Mouse (Mus musculus): ENCODE measurements around the gene Fxr2.

The Fxr2 gene

GRCm38 (mm10) chr11:69657462-69657881 is 24.7 kb downstream of the Fxr2 start:
- no peak for DNase-seq (ENCODE audit: low read depth, low spot score)

DNA sequence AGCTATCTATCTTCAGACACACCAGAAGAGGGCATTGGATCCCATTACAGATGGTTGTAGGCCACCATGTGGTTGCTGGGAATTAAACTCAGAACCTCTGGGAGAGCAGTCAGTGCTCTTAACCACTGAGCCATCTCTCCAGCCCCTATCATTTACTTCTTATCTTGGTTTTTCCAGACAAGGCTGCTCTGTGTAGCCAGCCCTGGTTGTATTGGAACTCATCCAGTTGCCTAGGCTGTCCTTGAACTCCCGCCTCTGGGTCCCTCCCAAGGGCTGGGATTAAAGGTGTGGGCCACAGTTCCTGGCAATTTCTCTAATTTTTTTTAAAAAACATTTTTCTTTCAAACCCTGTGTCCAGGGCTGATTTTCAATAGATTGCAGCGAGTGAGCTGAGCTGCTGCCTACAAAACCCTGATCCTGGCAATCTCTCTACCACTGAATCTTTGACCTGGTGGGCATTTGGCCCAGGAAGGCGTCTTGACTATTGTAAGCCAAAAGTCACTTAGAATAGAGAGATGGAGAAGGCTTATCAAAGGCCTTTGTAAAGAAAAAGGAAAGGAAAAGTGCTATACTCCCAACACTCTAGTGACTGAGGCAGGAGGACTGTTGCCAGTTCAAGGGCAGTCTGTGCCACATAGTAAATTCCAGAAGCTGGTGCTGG is 28.6 kb downstream of the Fxr2 start:
- no peak for DNase-seq (ENCODE audit: low read depth, low spot score)

DNA sequence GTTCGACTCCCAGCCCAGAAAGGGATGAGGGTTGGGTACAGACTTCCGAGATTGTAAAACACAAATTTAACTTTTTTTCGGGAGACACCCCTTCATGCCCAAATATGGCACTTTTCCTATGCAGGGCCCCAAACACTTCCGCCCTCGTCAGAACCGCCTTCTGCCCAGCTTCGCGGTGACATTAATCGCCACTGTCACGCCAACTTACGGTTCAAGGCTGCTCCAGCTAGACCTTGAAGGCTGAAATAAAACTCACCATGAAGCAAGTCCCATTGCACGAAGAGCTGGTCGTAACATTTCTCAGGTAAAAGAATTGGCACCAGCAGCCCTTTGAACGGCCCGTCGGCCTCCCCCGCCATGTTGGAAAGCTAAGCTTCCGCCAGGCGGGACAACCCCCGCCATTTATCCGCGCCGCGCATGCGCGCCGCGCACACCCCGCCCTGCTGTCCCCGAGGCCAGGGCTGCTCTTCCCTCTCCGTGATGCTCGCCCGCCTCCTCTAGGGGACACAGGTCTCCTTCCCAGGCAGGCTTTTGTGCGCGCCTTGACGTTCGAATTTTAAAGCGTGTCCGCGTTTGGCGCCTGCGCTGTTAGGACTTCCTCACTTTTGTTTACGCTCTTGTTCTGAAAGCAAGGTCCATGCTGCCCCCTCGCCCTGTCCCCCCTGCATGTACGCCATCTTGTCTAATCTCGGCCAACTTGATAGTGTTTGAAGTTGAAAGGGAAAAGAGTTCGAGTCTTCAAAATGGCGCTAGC is 29.6 kb downstream of the Fxr2 start, which contains the start of gene Mpdu1:
Gene Mpdu1 (minus strand): TSS at position 430 of the 754 bp plus-strand sequence.
- DNase-seq (ENCODE audit: low read depth, low spot score), result peak; percentile 99

DNA sequence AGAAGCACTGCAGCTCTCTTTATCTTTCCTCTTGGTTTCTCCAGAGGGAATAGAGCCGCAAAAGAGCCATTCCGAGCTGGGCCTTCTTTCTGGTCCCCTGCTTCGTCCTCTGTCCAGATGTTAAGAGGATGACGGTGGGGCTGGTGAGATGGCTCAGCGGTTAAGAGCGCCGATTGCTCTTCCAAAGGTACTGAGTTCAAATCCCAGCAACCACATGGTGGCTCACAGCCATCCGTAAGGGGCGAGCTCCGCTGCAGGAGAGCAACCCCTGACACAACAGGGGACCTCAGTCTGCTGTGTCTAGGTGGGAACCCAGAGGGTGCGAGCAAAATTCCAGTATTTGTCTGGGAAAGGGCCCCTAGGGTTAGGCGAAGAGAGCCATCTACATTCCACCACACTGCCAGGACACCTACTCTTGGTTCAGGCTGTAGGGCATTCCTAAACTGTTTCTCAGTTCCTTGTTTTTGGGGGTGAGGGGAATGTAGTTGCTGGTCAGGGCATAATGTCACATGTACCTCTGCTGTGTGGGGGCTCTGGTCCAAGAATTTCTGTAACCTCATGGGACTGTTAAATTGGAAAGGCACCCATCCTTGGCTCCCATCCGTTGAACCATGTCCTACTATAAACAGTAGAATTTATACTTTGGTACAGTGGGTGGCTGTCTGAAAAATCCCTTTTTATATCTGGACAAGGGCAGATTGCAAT is 30.3 kb downstream of the Fxr2 start:
- DNase-seq (ENCODE audit: low read depth, low spot score), result no peak

- DNase-seq (ENCODE audit: low read depth, low spot score), result no peak
Observed at GRCm38 (mm10) chr11:69663795-69664194, 31.0 kb downstream of the Fxr2 start.

DNA sequence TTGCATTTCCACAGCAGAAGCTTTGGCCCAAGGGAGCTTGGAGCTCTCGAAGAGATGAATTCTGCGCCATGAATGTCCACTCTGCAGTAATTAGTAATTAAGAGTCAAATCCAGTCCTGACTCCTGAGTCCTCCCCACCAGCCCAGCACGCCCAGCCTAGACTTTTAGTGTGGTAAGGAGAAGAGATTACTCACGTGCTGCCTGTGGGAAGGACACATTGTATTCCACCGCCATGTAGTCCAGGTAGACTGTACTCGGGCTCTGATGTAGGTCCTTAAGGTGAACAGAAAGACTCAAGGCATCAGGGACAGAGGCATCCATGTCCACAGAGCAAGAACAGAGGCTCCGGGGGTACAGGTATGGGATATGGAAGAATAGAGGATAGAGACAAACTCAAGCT is 32.1 kb downstream of the Fxr2 start:
- no peak for DNase-seq (ENCODE audit: low read depth, low spot score)

- no peak for DNase-seq (ENCODE audit: low read depth, low spot score)
Observed at GRCm38 (mm10) chr11:69665457-69665960, 32.7 kb downstream of the Fxr2 start.

- peak; percentile 79 for DNase-seq (ENCODE audit: low read depth, low spot score)
Observed at GRCm38 (mm10) chr11:69665961-69666664, 33.3 kb downstream of the Fxr2 start, which contains the start of gene Cd68. Gene Cd68 (minus strand): TSS chr11:69666153.

DNA sequence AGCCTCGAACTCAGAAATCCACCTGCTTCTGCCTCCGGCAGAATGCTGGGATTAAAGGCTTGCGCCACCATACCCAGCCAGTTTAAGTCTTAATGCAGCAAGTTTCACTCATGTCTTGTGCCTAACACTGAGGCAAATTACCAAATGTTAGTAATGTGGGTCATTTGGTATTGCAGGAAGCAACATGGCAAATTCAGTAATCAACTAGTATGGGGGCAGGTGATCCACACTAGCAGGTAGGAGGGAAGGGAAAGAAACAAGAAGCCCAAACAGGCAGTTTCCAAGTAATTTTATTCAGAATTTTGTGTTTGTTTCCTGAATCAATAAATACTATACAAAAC is 33.8 kb downstream of the Fxr2 start:
- DNase-seq (ENCODE audit: low read depth, low spot score), result no peak

DNA sequence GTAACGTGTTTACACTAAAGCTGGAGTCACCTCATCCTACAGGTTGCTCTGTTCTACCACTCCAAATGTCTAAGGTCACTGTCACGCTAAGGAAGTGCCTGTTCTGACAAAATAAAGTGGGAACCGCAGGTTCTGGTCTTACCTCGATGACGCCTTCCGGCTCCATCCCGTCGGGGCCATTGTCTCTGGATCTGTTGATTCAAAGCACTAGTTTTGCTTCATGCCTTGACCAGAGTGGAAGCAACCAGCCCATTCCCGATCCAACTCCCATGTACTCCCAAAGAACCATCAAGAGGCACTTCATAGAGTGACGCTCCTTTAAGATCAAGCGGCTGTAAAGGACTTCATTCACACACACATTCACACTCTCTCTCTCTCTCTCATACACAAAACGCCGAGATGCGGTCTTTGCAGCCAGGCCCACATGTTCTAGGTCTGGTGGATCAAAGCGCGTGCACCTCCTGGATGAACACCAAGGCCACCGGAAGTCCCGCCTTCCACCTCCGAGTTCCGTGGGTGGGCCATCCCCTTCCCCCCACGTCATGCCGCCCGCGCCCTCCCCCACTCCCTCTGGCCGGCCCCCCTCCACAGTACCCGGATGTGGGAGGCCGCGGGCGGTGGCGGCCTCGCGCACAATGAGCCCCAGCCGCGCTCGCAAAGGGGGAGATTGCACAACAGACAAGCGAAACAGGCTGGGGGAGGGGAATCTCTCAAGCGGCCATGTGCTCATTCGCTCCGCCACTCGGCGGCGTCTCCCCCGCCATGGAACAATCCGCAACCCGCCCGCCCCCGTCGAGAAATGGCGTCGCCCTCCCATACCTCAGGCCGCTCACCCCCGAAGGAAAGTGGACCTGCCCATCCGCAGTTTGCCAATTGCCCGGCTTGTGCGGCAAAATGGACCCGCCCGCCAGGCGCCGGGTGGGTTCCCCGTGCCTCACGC is 38.3 kb downstream of the Fxr2 start:
- DNase-seq (ENCODE audit: low read depth, low spot score), result peak; percentile 98

GRCm38 (mm10) chr11:69671726-69672124 is 38.9 kb downstream of the Fxr2 start:
- DNase-seq (ENCODE audit: low read depth, low spot score), result no peak

- DNase-seq (ENCODE audit: low read depth, low spot score), result peak; percentile 100
Observed at GRCm38 (mm10) chr11:69672211-69672706, 39.5 kb downstream of the Fxr2 start, which contains the start of gene Eif4a1. Gene Eif4a1 (minus strand): TSS chr11:69672423.

- DNase-seq (ENCODE audit: low read depth, low spot score), result no peak
Observed at GRCm38 (mm10) chr11:69679144-69679543, 46.4 kb downstream of the Fxr2 start.

- DNase-seq (ENCODE audit: low read depth, low spot score), result no peak
Observed at GRCm38 (mm10) chr11:69680136-69680855, 47.5 kb downstream of the Fxr2 start.

DNA sequence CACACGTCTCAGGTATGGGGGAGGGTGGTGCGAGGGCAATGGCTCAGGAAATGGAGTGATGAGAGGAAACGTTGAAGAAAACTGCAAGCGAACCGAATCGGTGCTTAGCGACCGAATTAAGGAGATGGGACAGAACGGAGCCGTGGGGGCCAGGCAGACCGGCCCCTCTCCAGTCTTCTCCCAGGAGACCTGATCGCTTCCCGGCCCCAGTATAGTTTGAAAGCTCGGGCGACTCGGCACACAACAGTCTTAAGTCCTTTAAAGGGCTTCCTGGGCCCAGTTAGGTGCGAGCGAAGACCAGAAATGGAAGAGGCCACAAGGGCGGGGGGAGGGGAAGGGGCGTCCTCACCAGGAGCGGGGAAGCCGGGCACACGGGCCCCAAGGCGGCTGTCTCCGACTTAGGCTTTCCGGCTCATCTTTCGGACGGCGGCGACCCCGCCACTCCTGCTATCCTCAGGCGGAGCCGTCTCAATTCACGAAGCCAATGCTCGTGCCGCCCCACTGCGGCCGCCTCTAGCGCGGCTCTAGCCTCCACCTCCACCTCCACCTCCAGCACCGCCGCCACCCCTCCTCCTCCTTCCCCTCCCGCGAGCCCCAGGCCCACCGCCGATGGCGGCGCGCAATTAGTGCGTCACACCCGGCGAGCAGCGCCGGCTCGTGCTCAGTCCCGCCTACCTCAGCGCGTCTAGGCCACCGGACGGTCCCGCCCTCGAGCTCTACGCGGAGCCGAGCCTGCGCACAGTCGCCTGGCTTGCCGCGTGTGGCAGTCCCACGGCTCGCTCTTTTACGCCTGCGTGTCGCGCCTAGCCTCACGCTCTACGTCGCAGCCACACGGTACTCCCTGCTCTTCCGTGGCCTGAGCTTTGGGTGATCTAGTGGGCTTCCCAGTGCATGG is 48.8 kb downstream of the Fxr2 start, which contains the start of gene Senp3:
Gene Senp3 (minus strand): TSS at position 771 of the 895 bp plus-strand sequence.
- peak; percentile 99 for DNase-seq (ENCODE audit: low read depth, low spot score)

DNA sequence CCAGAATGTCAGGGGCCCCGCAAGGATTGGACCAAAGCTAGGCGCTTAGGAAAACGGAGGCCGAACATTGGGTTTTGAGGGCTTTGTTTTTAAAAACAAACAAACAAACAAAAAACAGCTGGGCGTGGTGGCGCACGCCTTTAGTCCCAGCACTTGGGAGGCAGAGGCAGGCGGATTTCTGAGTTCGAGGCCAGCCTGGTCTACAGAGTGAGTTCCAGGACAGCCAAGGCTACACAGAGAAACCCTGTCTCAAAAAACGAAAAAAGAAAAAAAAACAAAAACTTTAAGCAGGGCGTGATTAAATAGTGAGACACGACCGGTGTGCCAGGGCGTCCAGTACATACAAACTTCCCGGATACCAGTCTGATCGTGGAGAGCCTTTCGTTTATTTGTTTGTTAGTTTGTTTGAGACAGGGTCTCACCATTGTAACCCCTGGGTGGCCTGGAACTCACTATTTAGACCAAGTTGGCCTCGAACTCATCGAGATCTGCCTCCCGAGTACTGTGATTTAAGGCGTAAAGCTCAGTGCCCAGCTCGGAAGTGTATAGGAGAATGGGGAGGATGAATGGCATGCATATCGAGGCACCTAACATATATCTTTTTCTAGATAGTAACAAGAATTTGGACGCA is 49.5 kb downstream of the Fxr2 start:
- no peak for DNase-seq (ENCODE audit: low read depth, low spot score)

DNA sequence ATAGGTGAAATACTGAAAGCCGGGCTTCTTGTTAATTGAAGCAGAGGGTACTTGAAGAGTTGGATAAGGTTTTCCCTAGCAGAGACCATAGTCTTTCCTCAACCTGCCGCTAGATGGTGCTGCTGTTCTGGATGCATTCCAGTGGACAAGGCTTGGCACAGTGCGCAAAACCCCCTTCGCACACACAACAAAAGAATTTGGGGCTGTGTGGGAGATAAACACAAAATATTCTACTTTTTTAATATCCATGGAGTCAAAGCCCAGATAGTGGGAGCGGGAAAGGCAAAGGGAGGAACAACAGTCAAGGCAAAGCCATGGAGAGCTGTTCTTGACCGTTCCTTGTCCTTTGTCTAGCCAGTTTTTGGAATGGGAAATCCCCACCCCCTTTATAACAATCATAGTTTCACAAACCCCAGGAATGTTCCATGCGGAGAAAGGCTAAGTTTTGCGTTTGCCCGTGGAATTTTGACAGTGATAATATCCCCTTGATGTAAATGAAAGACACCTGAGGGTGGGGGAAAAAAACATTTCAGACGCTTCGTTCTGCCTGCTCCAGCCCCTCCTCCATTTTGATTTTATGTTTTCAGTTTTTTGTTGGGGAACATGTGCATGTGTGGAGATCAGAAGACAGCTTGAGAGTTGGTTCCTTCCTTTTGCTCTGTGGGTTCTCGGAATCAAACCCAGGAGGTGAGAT is 50.2 kb downstream of the Fxr2 start:
- peak; percentile 87 for DNase-seq (ENCODE audit: low read depth, low spot score)

All from CD4-positive helper T cell, adult 2 months (primary cell).